Mouse (Mus musculus) heart, adult 2 months (tissue): ENCODE data around the gene Igsf9.

ENCODE experiments used
- CTCF ChIP-seq: fragments of 200-600 bp; IDR thresholded peaks from 2 replicates; pipeline ENCODE4 v1.8.1; 2022; ENCODE audit warnings: antibody characterized with exemption, mild to moderate bottlenecking, moderate library complexity
- EP300 ChIP-seq: fragments of 200-500 bp; IDR thresholded peaks from 2 replicates; pipeline ENCODE4 v1.6.1; 2011; ENCODE audit warnings: low read depth, low read length, control low read depth; ENCODE audit not compliant: insufficient read depth
- POLR2A ChIP-seq: fragments of 200-500 bp; IDR thresholded peaks from 2 replicates; pipeline ENCODE4 v1.6.1; 2011; ENCODE audit warnings: mild to moderate bottlenecking, low read depth, low read length, control low read depth; ENCODE audit not compliant: insufficient read depth

DNA sequence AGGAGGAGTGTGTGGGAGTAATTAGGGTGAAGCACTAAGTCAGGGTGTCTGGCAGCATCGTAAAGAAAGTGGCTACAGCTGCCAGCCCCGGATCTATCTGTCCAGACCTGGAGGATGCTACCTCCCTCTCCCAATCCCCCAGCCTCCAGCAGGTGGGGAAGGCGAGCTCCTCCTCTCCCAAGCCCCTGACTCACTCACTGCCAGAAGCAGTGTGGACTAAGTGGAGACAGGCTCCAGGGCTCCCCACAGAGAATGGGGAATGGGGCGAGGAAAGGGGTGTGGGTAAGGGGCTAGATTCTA, 1.7 kb downstream of the Igsf9 start:
- no peak for TF ChIP-seq CTCF
- no peak for TF ChIP-seq POLR2A
- no peak for TF ChIP-seq EP300
